Mouse (Mus musculus) embryonic fibroblast, embryonic 13.5 days (primary cell): Measurements from ENCODE around the gene Myh4.

Experiments
- CTCF ChIP-seq: IDR thresholded peaks from 2 replicates; pipeline ENCODE4 v1.5.1; 2011; ENCODE audit warnings: mild to moderate bottlenecking, control low read depth, low read length, moderate library complexity, borderline replicate concordance; ENCODE audit not compliant: insufficient read depth
- POLR2A ChIP-seq: IDR thresholded peaks from 2 replicates; pipeline ENCODE4 v1.6.1; 2011; ENCODE audit warnings: low read depth, mild to moderate bottlenecking, control low read depth, low read length, moderate library complexity

DNA sequence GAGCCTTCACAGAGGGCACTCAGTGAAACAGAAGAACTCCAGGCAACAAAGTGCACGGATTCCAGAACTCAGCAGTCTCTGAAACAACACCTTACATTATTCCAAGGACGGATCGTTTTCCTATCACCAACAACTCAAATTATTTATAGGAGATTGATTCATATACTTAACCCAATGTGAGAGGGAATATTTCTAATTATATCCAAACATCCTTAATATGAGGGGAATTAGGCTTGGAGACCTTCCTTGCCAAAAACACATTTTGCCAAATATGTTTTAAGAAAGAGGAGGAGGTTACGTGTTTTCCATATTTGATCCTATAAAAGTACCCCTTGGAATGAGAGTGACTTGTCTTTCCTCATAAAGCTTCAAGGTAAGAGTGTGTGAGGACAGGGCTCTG is 38.1 kb upstream of the Myh4 start, which contains the start of gene Myh1:
- TF ChIP-seq CTCF, result no peak
- no peak for TF ChIP-seq POLR2A
